Mouse (Mus musculus) spleen, postnatal 4 days (tissue): ENCODE results near the gene Simc1.
"Not testable (repeated sequence)": the region's sequence is repeated elsewhere in the genome, so short reads cannot be mapped to it uniquely, and the experiment has no call there.

Experiments
- DNase-seq, 2 experiments: peaks; one replicate each; pipeline ENCODE4 v3.0.0; 2022; ENCODE audit warnings: low spot score in 2 of 2

Gene Simc1

GRCm38 (mm10) chr13:54503604-54504521 is at the start of gene Simc1:
TSS of gene Simc1 (plus strand) at chr13:54503779.
- DNase-seq: peak; percentile 73 to 91

DNA sequence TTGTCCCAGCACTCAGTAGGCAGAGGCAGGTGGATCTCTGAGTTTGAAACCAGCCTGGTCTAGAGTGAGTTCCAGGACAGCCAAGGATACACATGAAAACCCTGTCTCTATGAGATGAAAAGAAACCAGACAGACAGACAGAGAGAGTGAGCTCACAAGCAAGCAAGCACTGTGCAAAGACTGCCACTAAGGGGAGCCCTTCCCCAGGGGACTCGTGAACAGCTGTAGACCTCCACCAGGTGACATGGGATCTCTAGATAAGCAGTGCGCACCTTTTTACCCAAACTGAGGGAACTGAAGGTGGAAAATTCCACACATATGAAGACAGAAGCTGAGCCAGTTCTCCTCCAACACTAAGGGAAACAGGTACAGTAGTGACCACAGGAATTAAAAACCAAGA is 46.5 kb upstream of the Simc1 start:
- peak in 1 of 2 experiments; percentile 32 for DNase-seq

DNA sequence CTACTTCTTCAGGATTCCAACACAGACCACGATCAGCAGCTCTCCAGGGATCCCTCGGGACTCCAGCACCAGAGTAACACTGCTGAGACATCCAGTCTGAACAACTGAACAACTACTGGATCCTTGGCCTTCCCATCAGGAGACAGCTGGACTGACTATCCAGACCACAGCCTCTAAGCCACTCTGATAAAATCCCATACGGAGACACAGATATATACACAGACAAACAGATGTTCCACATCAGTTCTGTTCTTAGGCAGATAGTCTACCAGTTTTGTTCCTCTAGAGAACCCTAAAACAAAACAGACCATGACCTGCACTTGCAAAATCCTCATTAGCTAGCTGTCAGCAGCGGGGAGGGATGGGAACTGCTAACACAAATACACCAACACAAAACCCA is 44.3 kb upstream of the Simc1 start:
- no peak for DNase-seq

- DNase-seq: peak; percentile 85 to 93
Observed at GRCm38 (mm10) chr13:54468098-54469011, 35.2 kb upstream of the Simc1 start, which contains the start of gene Thoc3. TSS of gene Thoc3 (minus strand) at chr13:54468849.

DNA sequence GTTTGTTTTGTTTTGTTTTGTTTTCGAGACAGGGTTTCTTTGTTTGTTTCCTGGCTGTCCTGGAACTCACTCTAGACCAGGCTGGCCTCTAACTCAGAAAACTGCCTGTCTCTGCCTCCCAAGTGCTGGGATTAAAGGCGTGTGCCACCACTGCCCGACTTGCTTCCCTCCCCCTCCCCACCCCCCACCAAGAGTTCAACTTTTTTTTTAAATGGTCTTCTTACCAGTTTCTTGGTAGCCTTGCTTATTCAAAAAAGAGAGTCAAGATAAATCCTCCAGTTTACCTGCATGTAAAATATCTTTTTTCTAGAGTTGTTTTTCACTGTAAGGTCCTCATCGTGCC is 34.6 kb upstream of the Simc1 start:
- DNase-seq: no peak

DNA sequence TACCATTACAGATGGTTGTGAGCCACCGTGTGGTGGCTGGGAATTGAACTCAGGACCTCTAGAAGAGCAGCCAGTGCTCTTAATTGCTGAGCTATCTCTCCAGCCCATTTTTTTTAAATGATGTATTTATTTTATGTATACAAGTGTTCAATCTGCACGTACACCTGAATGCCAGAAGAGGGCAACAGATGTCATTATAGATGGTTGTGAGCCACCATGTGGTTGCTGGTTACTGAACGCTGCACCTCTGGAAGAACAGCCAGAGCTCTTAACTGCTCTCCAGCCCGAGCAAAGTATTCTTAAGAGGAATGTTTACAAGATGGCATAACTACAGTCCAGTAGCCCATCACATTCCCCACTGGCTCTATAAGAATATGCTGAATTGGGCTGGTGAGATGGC is 31.6 kb upstream of the Simc1 start:
- DNase-seq: no peak

GRCm38 (mm10) chr13:54474996-54475395 is 28.6 kb upstream of the Simc1 start:
- DNase-seq: no peak

DNA sequence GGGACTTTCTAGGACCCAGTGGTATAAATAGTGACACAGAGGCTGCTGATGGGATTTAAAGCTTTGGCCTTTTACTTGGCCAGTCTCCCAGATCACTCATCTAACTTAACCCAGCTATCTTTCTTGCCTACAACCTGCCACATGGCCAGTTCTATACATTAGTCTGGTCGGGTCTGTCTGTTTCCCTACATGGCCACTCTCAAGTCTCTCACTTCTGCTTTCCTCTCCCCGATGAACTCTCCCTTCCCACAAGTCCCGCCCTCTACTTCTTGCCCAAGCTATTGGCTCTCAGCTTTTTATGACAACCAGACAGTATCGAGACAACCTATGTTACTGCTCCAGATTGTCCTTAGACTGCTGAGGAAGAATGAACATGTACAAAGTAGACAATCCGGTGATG is 27.9 kb upstream of the Simc1 start:
- DNase-seq: peak in 1 of 2 experiments; percentile 41

DNA sequence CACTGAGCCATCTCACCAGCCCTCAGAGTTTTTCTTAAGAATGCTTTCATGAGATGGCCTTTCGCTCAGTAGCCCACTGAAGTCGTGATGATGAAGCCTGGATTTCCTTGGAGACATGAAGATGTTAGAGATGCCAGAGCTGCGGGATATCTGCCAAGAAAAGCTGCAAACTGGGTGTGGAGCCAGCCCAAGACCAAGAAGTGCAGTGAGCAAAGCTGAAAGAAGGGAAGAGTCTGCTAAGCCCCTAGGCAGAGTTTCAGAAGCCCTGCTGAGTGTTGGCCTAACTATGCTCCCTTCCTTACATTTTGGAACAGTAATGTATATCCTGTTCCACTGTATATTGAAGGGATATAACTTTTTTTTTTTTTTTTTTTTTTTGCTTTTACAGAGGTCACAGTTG is 24.3 kb upstream of the Simc1 start:
- DNase-seq: no peak

DNA sequence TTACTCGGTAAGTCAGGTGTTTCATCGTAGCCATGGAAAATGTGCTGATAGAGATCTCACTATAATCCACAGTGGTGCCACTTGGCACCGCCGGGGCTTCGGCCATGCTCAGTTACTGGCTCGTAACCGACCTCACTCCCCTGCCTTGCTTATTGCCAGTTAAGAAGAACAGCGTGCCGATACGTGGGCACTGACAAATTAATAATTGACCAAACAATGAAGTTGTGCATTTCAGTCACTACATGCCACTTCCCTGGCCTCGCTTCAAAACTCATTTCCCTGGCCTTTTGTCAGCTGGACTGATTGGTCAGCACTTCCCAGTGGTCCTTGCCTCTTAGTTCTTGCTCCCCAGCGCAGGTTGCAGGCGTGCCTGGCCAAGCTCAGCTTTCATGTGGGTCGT is 22.1 kb upstream of the Simc1 start:
- DNase-seq: no peak

DNA sequence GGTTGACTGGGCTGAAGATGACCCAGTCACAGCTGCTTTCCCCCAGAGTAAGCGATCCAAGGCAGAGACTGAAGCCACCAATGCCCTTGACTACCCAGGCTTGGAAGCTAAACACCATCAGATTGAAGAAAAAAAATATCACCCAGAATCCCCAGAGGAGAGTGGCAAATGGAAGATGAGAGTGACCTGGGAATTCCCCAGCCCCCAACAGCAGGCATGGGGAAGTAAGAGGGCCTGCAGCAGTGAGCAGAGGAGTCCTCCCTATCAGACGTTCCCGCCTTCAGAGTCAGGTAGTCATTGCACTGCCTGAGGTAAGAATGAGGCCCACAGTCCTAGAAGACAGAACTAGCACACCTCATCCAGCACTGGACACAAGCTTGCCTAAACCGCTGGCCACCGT is 13.2 kb upstream of the Simc1 start:
- no peak for DNase-seq

DNA sequence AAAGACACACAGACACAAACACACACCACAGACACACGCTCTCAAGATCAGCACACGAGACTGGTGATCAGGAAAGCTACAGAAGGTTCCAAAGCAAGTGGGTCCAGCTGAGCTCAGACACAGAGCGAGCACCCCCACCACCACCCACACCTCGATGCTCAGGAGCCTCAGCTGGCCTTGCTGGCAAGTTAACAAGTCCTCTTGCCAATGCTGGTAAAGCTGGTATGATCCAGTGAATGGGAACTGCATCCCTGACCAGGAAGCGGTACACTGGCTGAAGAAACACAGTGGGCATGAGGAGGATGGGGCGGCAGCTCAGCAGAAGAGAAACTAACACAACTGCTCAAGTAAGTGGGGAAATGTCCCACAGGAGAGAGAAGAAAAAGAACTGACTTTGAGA is 12.2 kb upstream of the Simc1 start:
- no peak for DNase-seq

DNA sequence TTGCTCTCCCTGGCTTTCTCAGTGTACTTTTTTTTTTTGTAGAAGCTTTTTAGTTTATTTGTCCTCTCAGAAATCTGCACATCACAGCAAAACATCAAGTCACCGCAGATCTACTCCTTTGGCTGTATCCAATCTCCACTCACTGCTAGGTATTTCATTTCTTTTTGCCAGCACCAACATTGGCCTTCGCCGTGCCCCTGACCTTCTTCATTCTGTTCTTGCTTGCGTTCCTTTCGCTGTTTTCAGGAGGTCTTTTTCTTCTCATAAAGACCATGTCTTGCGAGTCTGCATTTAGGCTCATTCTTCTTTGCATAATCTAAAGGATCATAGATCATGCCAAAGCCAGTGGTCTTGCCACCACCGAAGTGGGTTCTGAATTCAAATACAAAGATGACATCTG is 4.0 kb upstream of the Simc1 start:
- DNase-seq: not testable (repeated sequence)

DNA sequence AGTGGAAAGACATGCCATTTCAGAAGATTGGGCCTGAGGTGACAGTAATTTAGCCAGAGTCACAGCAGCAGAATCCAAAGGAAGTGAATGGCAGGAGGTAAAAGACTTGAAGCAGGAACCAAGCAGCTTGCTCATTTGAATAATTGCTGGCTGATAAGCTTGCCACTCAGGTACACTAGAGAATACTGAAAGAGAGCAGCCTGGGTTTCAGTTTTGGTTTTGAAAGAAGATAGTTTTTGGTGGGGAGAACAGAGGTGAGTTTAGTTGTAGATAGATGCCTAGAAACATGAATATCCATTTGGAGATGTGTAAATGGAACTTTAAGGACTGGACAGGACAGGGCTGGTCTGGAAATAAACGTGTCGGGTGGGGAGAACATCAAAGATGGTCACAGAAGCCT is 2.2 kb upstream of the Simc1 start:
- DNase-seq: no peak

GRCm38 (mm10) chr13:54501957-54502690 is 1.5 kb upstream of the Simc1 start:
- DNase-seq: no peak

DNA sequence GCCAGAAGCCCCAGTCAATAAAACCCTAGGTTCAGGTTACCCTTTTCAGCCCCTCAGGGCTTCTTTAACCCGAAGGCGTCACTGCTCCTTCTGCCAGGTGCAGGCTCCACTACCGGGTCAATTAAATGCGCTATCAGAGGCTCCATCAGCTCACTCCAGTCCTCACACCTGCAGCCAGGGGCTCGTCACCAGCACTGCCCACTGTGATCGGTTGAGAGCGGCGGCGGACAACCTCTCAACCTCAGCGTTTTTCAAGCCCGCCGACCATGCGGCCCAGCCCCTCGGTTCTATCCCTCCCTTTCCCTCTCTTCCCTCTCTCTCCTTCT is 338 bp upstream of the Simc1 start:
- DNase-seq: no peak

GRCm38 (mm10) chr13:54504611-54505260 is 1.2 kb downstream of the Simc1 start:
- no peak for DNase-seq

GRCm38 (mm10) chr13:54505920-54506319 is 2.3 kb downstream of the Simc1 start:
- no peak for DNase-seq

GRCm38 (mm10) chr13:54520221-54520620 is 16.6 kb downstream of the Simc1 start:
- peak; percentile 24 to 66 for DNase-seq

- DNase-seq: no peak
Observed at GRCm38 (mm10) chr13:54521181-54521580, 17.6 kb downstream of the Simc1 start.

GRCm38 (mm10) chr13:54527140-54527539 is 23.6 kb downstream of the Simc1 start:
- no peak for DNase-seq

GRCm38 (mm10) chr13:54532134-54532533 is 28.6 kb downstream of the Simc1 start:
- DNase-seq: no peak
